Mouse (Mus musculus) stomach, embryonic 16.5 days (tissue): ENCODE measurements around the gene Olfr549. TPM values are rescaled to one million over a fixed set of nuclear protein-coding genes. Genes with fewer than 3 reads are reported as not detected.

Experiments used
- ATAC-seq: fragments of 200-750 bp; cut with Nextera tagmentation; 2 replicates; pipeline ENCODE4 v1.8.0; 2017; ENCODE audit warnings: moderate number of reproducible peaks, moderate TSS enrichment; ENCODE audit not compliant: insufficient read depth, low FRiP score
- H3K27ac ChIP-seq: fragments of 300-500 bp; sonication (generic); 2 replicates; pipeline ENCODE4 v1.5.1; 2014; ENCODE audit warnings: low read length
- H3K27me3 ChIP-seq: fragments of 300-500 bp; sonication (generic); 2 replicates; pipeline ENCODE4 v1.6.1; 2014; ENCODE audit warnings: low read length, control low read depth, mixed read lengths; ENCODE audit not compliant: control insufficient read depth, insufficient read depth
- H3K36me3 ChIP-seq: fragments of 300-500 bp; sonication (generic); 2 replicates; pipeline ENCODE4 v1.6.1; 2014; ENCODE audit warnings: low read length; ENCODE audit not compliant: control insufficient read depth, insufficient read depth
- H3K4me1 ChIP-seq: fragments of 300-500 bp; sonication (generic); 2 replicates; pipeline ENCODE4 v1.6.1; 2014; ENCODE audit warnings: low read length, control low read depth, mixed read lengths; ENCODE audit not compliant: control insufficient read depth, insufficient read depth
- H3K4me2 ChIP-seq: fragments of 300-500 bp; sonication (generic); 2 replicates; pipeline ENCODE4 v1.6.1; 2014; ENCODE audit warnings: low read depth, low read length, mixed read lengths
- H3K4me3 ChIP-seq: fragments of 300-500 bp; sonication (generic); replicated peaks from 2 replicates; pipeline ENCODE4 v1.5.1; 2014; ENCODE audit warnings: mild to moderate bottlenecking, low read length
- H3K9ac ChIP-seq: fragments of 300-500 bp; sonication (generic); 2 replicates; pipeline ENCODE4 v1.6.1; 2014; ENCODE audit warnings: low read length
- H3K9me3 ChIP-seq: fragments of 300-500 bp; sonication (generic); replicated peaks from 2 replicates; pipeline ENCODE4 v1.6.1; 2016; ENCODE audit warnings: low read length, control low read depth; ENCODE audit not compliant: control insufficient read depth
- WGBS: fragments of 180-500 bp; shearing (Covaris S2); extraction: QIAGEN DNeasy Blood & Tissue Kit; methylation state at CpG from one replicate; pipeline ENCODE4 v1.1.7; 2014; 5-methylcytosine and 5-hydroxymethylcytosine counted together
- polyA plus RNA-seq: library from polyadenylated mRNA; unstranded; fragments of >200 nt; fragmentation: Nextera tagmentation; extraction: Ambion mirVana; gene quantifications from 2 replicates; pipeline ENCODE4 v1.2.1, GENCODE M21; 2015

The Olfr549 gene
- polyA plus RNA-seq, 1 experiment from 2014 or later = not detected

- H3K4me3 ChIP-seq = no peak within 1 kb of the TSS
- H3K9me3 ChIP-seq = no peaks in the 10 kb centered on the region
- no peak within 1 kb of the TSS for H3K27ac ChIP-seq
- no peaks in the 10 kb centered on the region for H3K27me3 ChIP-seq
- H3K4me2 ChIP-seq = no peak within 1 kb of the TSS
- H3K4me1 ChIP-seq = no peaks in the 10 kb centered on the region
- no peak for ATAC-seq
- 87% methylated on average over 8 of the region's 8 CpGs for WGBS
- no peak within 1 kb of the TSS for H3K9ac ChIP-seq
- no peaks in the 10 kb centered on the region for H3K36me3 ChIP-seq
These were observed 21.5 kb downstream of the Olfr549 start, which contains the start of gene Olfr550 for GRCm38 (mm10) chr7:102571142-102571541. Gene Olfr550, plus strand, starts transcription at chr7:102571442.

GRCm38 (mm10) chr7:102573174-102573830, 23.6 kb downstream of the Olfr549 start:
- Histone ChIP-seq H3K36me3 (no peaks in the 10 kb centered on the region), H3K4me3 (no peak overlapping the region), H3K27ac (no peak overlapping the region), H3K9me3 (no peaks in the 10 kb centered on the region), H3K27me3 (no peaks in the 10 kb centered on the region), H3K9ac (no peak overlapping the region), H3K4me1 (no peaks in the 10 kb centered on the region), H3K4me2 (no peak overlapping the region)
- WGBS = 76% methylated on average over 3 of the region's 3 CpGs
- ATAC-seq = no peak

- Histone ChIP-seq H3K27ac (no peak overlapping the region), H3K9me3 (no peaks in the 10 kb centered on the region), H3K4me2 (no peak overlapping the region), H3K27me3 (no peaks in the 10 kb centered on the region), H3K4me3 (no peak overlapping the region), H3K9ac (no peak overlapping the region), H3K4me1 (no peaks in the 10 kb centered on the region), H3K36me3 (no peaks in the 10 kb centered on the region)
- ATAC-seq = no peak
- WGBS = 58% methylated on average over 6 of the region's 6 CpGs
These were observed 26.3 kb downstream of the Olfr549 start for GRCm38 (mm10) chr7:102575998-102576397.

GRCm38 (mm10) chr7:102591786-102592185, 42.1 kb downstream of the Olfr549 start, which contains the start of gene Olfr551:
Gene Olfr551, minus strand, starts transcription at chr7:102591886.
- no peaks in the 10 kb centered on the region for H3K9me3 ChIP-seq
- no peaks in the 10 kb centered on the region for H3K36me3 ChIP-seq
- H3K4me1 ChIP-seq = no peaks in the 10 kb centered on the region
- no peak within 1 kb of the TSS for H3K4me3 ChIP-seq
- no peak within 1 kb of the TSS for H3K27ac ChIP-seq
- no peak within 1 kb of the TSS for H3K4me2 ChIP-seq
- no peak within 1 kb of the TSS for H3K9ac ChIP-seq
- WGBS = 88% methylated on average over 3 of the region's 3 CpGs
- no peaks in the 10 kb centered on the region for H3K27me3 ChIP-seq
- no peak for ATAC-seq

DNA sequence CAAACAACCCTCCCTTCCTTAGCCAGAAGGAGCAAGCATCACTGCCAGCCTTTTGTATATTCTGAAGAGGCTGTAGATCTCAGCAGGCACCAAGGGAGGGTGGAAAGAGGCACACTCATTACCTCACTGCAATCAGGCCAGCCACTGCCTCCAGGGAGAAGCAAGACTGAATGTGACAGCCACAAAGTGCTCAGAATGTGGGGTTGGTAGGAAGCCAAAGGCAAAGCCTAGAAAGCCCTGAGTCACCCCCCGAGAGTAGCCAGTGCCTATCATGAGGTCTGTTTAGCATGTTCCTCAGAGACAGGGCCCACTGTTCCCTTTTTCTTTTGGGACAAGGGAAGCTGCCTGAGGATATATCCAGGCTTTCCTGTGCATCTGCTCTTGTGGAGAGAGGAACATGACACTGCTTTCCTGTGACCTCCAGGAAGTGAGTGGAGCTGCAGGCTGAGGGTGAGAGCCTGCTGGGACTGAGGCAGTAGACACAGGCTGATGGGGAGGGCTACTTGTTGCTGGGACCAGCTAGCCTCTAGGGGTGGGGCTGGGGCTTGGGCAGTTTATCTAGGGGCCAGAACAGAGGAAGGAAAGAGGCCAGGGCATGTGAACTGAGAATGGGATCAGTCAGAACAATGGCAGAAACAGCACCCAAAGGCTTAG, 47.8 kb downstream of the Olfr549 start, which contains the start of gene Olfr552:
TSS of gene Olfr552 (plus strand) at position 393 of the 654 bp plus-strand sequence.
- no peak for ATAC-seq
- H3K27me3 ChIP-seq = no peaks in the 10 kb centered on the region
- no peak within 1 kb of the TSS for H3K4me3 ChIP-seq
- H3K27ac ChIP-seq = no peak within 1 kb of the TSS
- H3K4me2 ChIP-seq = no peak within 1 kb of the TSS
- H3K9ac ChIP-seq = no peak within 1 kb of the TSS
- no peaks in the 10 kb centered on the region for H3K36me3 ChIP-seq
- no peaks in the 10 kb centered on the region for H3K4me1 ChIP-seq
- no peaks in the 10 kb centered on the region for H3K9me3 ChIP-seq
- WGBS = 57% methylated on average over 1 of the region's 1 CpGs

Other genes with a start within 250 kb of the Olfr549 start
- gene Rrm1, start 108.2 kb upstream of the Olfr549 start, polyA plus RNA-seq = 131 and 137 TPM in 2 replicates
- gene Olfr543, start 68.2 kb upstream of the Olfr549 start, polyA plus RNA-seq = 0.30 and 0.54 TPM in 2 replicates
- 0.04 and 0.07 TPM in 2 replicates for gene Olfr544, start 61.6 kb upstream of the Olfr549 start, polyA plus RNA-seq
- gene Olfr545, start 50.3 kb upstream of the Olfr549 start, polyA plus RNA-seq = 0.16 and 0.17 TPM in 2 replicates
- gene Olfr547, start 15.1 kb upstream of the Olfr549 start, polyA plus RNA-seq = not detected in 2 replicates
- not detected in 2 replicates for gene Olfr548-ps1, start 9.0 kb upstream of the Olfr549 start, polyA plus RNA-seq
- 0.26 and 0.58 TPM in 2 replicates for gene Trim21, start 15.6 kb downstream of the Olfr549 start, polyA plus RNA-seq
- gene Olfr550, start 21.6 kb downstream of the Olfr549 start, polyA plus RNA-seq = not detected in 2 replicates
- gene Olfr551, start 42.0 kb downstream of the Olfr549 start, polyA plus RNA-seq = not detected in 2 replicates
- not detected in 2 replicates for gene Olfr552, start 47.9 kb downstream of the Olfr549 start, polyA plus RNA-seq
- not detected in 2 replicates for gene Olfr553, start 68.3 kb downstream of the Olfr549 start, polyA plus RNA-seq
- not detected in 2 replicates for gene Olfr554, start 88.6 kb downstream of the Olfr549 start, polyA plus RNA-seq
- gene Olfr555, start 109.0 kb downstream of the Olfr549 start, polyA plus RNA-seq = not detected in 2 replicates
- gene Olfr556, start 115.0 kb downstream of the Olfr549 start, polyA plus RNA-seq = not detected in 2 replicates
- 15.7 and 16.5 TPM in 2 replicates for gene Trim68, start 137.5 kb downstream of the Olfr549 start, polyA plus RNA-seq
- not detected in 2 replicates for gene Olfr557, start 146.0 kb downstream of the Olfr549 start, polyA plus RNA-seq
- 0.45 and 0.75 TPM in 2 replicates for gene Olfr558, start 152.3 kb downstream of the Olfr549 start, polyA plus RNA-seq
- not detected in 2 replicates for gene Olfr33, start 169.2 kb downstream of the Olfr549 start, polyA plus RNA-seq
- not detected in 2 replicates for gene Olfr559, start 177.6 kb downstream of the Olfr549 start, polyA plus RNA-seq
- not detected in 2 replicates for gene Olfr560, start 209.5 kb downstream of the Olfr549 start, polyA plus RNA-seq
- gene Olfr78, start 209.6 kb downstream of the Olfr549 start, polyA plus RNA-seq = 0.34 and 0.72 TPM in 2 replicates
- not detected in 2 replicates for gene Olfr561, start 221.4 kb downstream of the Olfr549 start, polyA plus RNA-seq